Mouse (Mus musculus) induced T-regulatory cell, adult 2 months (primary cell): ENCODE results near the gene Tfcp2.

ENCODE experiments used
- DNase-seq: peaks from one replicate; pipeline ENCODE4 v3.0.0-alpha.2; 2012; ENCODE audit warnings: low read depth

The Tfcp2 gene

DNA sequence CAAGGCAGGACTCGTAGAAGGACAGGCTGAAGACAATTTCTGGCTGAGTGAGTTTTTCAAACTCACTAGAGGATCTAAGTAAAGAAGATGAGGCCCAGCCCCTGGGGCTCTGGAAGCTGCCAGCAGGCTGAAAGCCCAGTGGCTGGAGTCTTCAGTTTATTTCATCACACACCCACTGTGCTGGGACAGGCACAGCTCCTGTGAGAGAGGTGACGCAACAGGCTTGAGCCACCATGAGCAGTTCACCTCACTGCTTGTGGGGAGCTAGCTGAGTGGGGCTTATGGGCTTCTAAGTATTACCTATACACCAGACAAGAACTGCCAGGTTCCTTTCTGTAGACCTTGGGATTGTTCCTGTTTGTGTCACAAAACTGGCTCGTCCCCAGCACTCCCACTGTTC is 66.2 kb downstream of the Tfcp2 start:
- DNase-seq, result no peak

DNA sequence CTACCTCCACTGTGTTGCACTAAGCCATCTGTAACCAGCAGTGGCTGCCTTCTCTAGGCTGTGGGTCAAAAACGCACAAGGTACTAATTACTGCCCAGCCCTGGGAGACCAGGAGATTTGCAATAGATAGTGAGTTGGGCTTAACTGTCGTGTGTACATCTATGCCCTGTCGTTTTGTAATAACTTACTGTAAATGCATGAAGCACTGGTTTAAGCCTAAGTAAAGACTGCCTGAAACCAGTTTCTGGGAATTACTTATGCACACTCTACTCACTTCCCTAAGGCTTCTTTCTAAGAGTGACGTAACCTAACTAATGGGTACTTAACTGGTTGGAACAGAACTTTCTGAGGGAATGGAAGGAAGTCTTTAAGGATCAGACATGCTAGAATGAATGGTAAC is 72.9 kb downstream of the Tfcp2 start:
- DNase-seq, result no peak

DNA sequence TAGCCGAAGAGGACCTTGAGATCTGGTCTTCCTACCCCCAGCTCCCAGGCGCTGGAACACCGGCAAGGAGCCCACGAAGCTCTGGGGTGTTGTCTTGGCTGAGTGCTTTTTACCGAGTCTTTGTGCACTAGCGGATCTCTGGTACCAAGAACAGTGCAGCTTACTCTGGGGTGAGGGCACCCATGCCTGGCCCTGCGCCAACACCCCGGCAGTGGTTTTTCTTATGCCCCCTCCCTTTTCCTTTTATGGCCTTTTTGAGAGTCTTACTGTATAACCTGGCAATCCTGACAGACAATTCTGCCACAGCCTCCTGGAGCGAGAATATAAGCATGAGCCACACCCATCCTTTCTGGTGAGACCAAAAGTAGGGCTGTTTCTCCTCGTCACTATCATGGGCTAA is 73.5 kb downstream of the Tfcp2 start:
- no peak for DNase-seq

DNA sequence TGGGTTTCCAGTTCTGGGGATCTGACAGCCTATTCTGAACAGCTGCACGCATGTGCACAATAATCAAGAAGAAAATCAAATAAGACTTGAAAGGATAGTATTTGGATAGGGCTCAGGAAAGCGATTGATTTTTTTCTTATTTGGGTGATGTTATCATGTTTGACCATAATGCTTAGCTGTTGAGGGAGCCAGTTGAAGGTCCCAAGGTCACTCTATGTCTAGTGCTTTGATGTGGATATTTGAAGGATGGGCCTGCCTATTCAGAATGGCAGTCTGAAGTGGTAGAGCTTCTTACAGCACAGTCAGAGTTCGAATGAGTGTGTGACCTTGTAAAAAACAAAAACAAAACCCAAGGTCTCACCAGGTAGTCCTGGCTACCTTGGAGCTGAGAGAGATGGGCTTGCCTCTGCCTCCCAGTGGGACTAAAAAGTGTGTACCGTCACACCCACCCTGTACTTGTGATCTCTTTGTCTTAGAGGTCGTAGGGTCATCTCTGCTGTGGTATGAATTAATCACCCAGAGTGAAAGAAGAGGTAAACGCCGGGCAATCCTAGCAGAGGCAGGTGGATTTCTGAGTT is 77.8 kb downstream of the Tfcp2 start:
- DNase-seq, result no peak

DNA sequence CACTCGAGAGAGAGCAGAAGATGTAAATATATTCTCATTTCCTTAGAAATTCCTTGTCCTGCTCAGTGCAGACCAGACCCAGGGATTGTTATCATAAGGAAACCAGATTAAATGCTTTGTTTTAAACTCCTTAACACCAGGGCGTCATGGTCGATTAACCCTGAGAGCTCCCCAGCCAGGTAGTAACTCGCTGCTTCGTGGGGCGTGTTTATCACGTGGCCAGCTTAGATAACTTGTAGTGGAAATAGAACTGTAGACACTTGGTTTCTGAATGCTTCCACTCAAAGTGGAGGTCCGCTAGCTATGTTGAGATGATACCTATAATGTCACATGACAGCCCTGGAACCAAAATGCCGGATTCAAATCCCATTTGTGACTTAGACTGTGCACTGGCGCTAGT is 81.8 kb downstream of the Tfcp2 start:
- no peak for DNase-seq

DNA sequence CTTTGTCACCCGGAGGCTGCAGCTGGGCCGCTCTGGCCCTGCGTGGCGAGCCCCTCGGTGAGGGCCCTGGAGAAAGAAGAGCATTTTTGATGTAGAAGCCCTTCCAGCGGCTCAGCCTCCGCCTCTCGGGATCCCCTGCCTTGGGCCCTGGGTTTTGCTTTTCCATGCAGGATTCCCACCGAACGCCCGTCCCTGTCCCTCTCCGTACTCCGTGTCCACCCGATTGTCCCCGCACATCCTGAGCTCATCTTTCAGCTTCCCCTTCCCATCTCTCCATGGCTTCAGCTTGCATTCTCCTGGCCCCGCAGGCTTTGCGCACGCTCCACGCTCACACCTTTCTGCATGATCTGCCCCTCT is 82.6 kb downstream of the Tfcp2 start:
- DNase-seq, result no peak

DNA sequence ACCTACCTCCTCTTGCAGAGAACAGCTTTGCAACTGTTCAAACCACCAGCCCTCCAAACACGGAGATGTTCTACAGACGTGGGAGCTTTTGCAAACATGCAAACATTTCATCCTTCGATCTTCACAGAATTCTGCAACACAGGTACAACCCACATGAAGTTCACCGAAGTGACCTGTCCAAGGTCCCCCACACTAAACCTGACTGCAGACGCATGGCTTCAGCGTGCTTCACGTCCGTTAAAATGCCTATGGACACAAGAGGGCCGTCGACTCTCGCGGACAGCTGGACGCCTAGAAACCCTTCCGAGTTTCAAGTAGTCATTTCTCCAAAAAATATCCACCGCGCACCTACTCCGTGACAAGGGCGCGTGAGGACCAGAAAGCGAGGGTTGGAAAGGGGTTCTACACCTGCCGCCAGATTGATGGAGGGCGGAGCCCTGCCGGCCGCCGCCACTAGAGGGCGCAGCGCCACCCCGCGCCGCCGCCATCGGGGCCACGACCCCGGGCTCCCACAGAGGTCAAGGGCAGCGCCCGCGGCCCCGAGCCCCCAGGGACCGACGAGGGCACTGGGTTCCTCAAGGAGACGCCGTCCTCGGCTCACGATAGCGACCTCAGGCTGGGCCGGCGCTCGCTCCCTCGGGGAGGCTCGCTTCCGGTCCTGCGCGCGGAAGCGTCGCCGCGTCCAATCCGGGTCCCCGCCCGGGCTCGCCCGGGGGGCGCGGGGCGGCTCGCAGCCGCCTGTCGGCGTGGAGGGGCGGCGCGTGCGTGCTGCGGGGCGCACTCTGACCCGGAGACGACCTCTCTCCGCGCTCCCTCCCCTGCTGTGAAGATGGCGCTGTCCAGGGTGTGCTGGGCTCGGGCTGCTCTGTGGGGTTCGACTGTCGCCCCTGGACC is 83.3 kb downstream of the Tfcp2 start, which contains the start of gene Letmd1:
Letmd1 (plus strand) TSS at position 729 of the 894 bp plus-strand sequence.
- DNase-seq, result peak; percentile 89

DNA sequence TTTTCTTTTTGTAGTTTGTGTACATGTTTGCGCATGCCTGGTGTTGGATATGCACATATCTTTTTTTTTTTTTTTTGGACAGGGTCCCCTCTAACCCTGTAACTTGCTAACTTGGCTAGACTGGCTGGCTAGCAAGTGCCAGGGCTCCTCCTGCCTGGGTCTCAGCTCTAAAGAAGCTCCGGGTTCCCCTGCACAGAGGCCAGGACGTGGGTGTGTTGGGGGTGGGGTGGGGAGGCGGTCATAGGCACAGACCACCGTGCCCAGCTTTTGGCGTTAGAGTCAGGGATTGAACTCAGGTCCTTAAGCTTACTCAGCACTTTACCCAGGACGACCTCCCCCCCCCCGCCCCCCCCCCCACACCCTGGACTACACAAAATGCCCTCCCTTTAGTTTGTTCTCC is 84.1 kb downstream of the Tfcp2 start:
- DNase-seq, result no peak

DNA sequence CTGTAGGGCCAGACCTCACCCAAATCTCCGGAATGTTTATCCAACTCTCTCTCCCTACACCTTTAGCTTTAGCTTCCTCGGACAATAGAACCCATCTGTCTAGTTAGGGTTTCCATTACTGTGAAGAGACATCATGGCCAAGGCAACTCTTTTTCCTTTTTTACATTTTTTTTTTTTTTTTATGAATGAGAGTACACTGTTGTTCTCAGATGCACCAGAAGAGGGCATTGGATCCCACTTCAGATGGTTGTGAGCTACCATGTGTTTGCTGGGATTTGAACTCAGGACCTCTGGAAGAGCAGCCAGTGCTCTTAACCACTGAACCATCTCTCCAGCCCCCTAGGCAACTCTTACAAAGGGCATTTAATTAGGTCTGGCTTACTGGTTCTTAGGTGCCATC is 86.4 kb downstream of the Tfcp2 start:
- peak; percentile 44 for DNase-seq

DNA sequence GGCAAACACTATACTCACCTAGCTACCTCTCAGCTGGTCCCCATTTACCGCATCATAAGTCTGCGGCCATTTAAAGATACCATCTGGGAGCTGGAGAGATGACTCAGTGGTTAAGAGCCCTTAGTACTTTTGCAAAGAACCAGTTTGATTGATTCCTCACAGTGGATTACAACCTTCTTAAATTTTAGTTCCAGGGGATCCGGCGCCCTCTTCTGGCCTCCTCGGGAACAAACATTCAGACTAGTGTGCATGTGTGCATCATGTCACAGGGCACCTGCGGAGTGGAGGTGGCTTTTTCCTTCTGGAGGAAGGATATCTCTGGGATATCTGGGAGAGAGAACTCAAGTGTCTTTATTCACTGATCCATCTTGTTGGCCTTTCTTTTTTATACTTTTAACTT is 88.1 kb downstream of the Tfcp2 start:
- DNase-seq, result peak; percentile 86

DNA sequence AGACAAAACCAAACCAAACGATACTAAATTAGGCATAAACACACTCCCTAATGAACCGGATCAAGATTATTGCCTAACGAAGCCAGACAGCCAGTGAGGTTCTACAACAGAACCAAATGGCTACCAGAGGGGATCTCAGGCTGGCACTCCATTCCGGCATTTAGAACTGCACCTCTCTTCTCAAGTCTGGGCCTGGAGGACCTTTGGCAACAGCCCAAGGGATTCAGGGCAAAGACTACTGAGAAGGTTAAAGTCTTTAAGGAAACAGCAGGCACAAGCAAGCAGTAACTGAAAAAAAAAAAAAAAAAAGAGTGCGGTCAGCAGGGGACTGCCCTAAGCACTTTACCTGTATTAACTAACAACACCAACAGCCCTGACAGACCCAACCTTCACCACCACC is 89.7 kb downstream of the Tfcp2 start:
- DNase-seq, result no peak

DNA sequence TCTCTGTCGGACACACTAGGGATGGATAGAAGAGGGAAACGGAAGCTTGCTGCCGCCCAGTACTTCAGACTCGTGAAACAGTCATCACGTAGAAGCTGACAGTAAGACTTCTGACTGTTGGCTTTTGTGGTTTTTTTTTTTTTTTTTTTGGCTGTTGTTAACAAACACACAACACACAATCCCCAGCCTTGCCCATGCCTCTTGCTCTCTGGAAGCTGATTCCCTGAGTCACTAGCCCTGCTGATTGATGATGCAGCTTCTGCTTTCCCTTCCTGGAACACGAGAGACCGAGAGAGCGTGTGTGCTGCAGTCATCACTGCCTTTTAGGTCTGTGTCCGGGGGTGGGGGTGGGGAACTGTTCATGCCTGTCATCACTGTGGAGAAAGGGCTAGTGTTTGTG is 90.2 kb downstream of the Tfcp2 start:
- DNase-seq, result peak; percentile 73

DNA sequence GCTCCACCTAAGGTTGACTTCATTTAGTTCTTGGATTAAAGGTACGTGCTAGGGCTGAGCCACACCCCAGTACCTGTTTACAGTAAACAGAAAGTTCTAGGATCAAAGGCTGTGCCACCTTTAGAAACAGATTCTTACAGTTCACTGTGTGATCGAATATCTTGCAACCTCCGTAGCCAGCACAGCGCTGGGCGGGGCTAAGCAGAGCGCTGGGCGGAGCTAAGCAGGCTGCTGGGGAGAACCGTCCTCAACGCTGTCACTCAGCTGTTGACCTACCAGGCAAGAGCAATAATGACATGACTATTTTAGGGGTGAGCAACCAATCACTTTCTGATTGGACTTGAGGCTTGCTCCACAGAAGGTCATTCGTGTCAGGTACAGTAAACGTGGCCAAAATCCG is 90.9 kb downstream of the Tfcp2 start:
- peak; percentile 89 for DNase-seq

DNA sequence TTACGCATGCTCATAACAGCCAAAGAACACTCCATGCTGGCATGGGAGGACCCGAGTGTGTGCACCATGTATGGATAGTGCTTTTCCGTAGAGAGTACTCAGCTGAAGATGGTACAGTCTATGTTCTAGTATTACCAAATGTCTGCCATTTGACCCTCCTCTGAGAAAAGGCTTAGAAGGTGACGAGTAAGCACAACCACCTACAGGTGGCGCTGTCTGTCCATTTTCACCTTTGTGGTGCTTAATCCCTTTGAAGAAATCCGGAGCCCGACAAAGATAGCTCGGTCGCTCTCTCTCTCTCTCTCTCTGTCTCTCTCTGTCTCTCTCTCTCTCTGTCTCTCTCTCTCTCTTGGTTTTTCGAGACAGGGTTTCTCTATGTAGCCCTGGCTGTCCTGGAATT is 93.8 kb downstream of the Tfcp2 start:
- DNase-seq, result peak; percentile 93

DNA sequence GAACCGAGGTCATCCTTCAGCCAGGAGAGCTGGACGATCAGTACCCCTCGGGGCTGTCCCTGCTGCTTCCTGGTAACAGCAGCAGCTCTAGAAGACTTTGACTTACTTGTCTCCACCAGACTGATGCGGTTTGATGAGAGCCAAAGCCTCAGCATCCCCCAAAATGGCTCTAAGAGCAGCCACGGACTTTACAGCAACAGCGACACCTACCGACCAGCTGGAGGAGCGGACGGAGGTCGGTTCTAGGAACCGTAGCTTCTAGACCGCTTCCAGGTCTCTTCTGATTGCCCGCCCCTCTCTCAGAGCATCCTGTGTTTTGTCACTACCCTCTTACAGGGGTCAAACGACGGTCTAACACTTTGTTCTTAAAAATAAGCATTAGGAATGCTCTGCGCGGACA is 94.5 kb downstream of the Tfcp2 start:
- DNase-seq, result peak; percentile 93

DNA sequence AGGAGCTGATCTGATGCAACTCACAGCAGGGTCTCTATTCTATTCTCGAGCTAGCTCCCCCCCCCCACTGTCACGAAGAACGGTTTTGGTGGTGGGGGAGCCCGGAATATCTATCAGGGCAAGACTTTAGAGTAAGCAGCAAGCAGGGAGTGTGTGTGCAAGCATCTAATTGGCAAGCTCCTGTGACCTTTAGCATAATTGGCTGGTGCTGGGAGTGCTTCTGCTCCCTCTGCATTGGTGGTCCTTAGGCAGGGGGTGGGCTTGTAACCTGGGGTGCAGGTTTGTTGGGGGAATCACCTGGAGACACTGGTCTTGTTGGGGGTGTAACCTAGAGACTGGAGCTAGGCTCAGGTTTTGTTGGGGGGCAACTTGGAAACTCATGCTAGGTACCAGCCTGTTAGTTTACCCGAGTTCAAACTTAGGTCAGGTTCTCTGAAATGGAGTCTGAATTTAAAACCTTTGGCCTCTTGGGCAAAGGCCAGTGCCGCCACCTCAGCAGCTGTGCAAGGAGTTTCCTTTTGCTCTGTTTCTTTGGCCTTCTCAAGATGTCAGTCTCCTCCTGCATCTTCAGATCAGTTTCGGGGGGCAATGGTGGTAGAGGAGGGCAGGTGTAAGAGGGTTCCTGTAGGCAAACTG is 95.3 kb downstream of the Tfcp2 start:
- no peak for DNase-seq

DNA sequence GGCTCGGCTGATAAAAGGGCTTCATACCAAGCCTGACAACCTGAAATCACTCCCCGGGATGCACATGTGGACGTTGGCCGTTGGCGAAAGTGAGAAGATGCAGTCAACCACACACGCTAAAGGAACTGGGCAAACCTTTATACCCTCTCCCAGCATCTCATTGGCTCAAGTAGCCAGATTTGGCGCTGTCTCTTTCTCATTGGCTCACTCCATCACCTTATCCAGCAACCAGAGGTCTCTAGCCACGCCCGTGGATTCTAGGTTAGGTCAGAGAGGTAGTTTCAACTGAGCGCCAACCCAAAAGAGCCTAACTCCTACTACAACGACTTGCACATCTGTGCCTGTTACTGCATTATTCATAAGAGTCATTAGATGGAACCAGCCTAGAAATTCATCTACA is 99.3 kb downstream of the Tfcp2 start:
- DNase-seq, result no peak

DNA sequence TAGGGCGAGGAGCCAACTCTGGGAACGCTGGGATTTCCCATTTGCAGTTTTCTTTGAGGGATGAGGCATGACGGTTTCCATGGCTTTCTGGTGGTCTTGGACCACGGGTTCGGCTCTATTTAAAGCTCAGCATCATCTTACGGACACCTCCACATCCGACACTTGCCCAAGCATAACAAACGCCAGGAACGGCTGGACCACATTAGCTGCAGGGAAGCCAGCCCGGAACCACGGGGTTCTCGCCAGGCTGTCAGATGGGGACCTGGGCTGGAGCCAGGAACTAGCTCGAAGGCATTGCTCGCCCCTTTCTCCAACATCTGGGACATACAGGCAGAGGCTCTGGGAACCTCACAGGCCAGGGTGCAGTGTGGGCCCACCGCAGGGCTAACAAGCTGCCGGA is 100.6 kb downstream of the Tfcp2 start:
- DNase-seq, result no peak

DNA sequence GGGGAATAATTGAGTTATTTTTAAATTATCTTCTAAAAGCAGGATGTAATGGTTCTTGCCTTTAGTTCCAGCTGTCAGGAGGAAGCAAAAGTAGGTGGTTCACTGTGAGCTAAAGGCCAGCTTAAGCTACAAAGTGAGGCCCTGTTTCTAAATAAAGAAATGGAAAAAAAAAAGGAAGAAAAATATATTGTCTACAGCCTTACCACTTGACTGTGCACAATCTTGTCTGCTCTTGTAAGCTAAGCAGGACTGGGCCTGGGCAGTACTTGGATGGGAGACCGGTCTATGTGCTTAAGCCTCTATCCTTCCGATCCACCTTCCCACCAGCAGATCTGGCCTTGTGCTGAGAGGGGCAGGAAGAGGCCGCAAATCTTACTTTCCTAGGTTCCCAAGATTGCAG is 102.3 kb downstream of the Tfcp2 start:
- no peak for DNase-seq

DNA sequence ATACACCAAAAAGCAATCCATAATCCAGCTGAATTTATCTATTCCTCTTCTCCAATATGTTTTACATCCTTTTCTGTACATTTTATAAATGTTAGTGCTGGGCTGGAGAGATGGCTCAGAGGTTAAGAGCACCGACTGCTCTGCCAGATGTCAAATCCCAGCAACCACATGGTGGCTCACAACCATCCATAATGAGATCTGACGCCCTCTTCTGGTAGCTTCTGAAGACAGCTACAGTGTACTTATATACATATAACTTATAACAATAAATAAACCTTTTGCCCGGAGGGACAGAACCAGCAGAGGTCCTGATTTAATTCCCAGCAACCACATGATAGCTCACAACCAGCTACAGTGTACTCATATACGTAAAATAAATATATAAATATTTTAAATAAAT is 103.2 kb downstream of the Tfcp2 start:
- DNase-seq, result peak; percentile 45
